Mouse (Mus musculus): Measurements from ENCODE around the gene Zmat5. TPM values are rescaled to one million over a fixed set of nuclear protein-coding genes. Genes with fewer than 3 reads are reported as not detected.

Gene Zmat5
- polyA plus RNA-seq, 1 experiment: 62.6 TPM

GRCm38 (mm10) chr11:4780927-4781326 lies 76.4 kb downstream of the Zmat5 start:
- TF ChIP-seq POLR2A (IDR thresholded peaks at IDR 0.05; ENCODE audit: low read depth, low read length): no peak
- no peak for TF ChIP-seq CTCF (conservative IDR thresholded peaks at IDR 0.05; ENCODE audit: insufficient read depth, insufficient read length, low read depth, low read length)
- H3K4me1 ChIP-seq (ENCODE audit: control insufficient read depth, insufficient read depth, low read length): no peaks in the 10 kb centered on the region
- peaks cover 3% of the 10 kb centered on the region for H3K36me3 ChIP-seq (ENCODE audit: control insufficient read depth, insufficient read depth, low read length)
- DNase-seq: no peak
- no peak overlapping the region for H3K27ac ChIP-seq (ENCODE audit: insufficient read depth, low read depth, low read length)
- no peaks in the 10 kb centered on the region for H3K27me3 ChIP-seq (replicated peaks; ENCODE audit: control insufficient read depth, insufficient read depth, low read length)
- H3K4me3 ChIP-seq (ENCODE audit: insufficient read depth, low read depth, low read length): no peak overlapping the region
- WGBS: 67% methylated on average over 3 of the region's 3 CpGs

- TF ChIP-seq CTCF (conservative IDR thresholded peaks at IDR 0.05; ENCODE audit: insufficient read depth, insufficient read length, low read depth, low read length) (no peak), POLR2A (IDR thresholded peaks at IDR 0.05; ENCODE audit: low read depth, low read length) (no peak)
- no peak for DNase-seq
- 85% methylated on average over 3 of the region's 3 CpGs for WGBS
- H3K36me3 ChIP-seq (ENCODE audit: control insufficient read depth, insufficient read depth, low read length): peaks cover 4% of the 10 kb centered on the region
- no peaks in the 10 kb centered on the region for H3K4me1 ChIP-seq (ENCODE audit: control insufficient read depth, insufficient read depth, low read length)
- no peak overlapping the region for H3K27ac ChIP-seq (ENCODE audit: insufficient read depth, low read depth, low read length)
- no peak overlapping the region for H3K4me3 ChIP-seq (ENCODE audit: insufficient read depth, low read depth, low read length)
- H3K27me3 ChIP-seq (replicated peaks; ENCODE audit: control insufficient read depth, insufficient read depth, low read length): no peaks in the 10 kb centered on the region
These were observed 78.6 kb downstream of the Zmat5 start for GRCm38 (mm10) chr11:4783116-4783515.

GRCm38 (mm10) chr11:4784629-4785142 lies 80.2 kb downstream of the Zmat5 start:
- Histone ChIP-seq H3K4me3 (ENCODE audit: insufficient read depth, low read depth, low read length) (no peak overlapping the region), H3K27me3 (replicated peaks; ENCODE audit: control insufficient read depth, insufficient read depth, low read length) (no peaks in the 10 kb centered on the region), H3K36me3 (ENCODE audit: control insufficient read depth, insufficient read depth, low read length) (peaks cover 4% of the 10 kb centered on the region), H3K4me1 (ENCODE audit: control insufficient read depth, insufficient read depth, low read length) (no peaks in the 10 kb centered on the region), H3K27ac (ENCODE audit: insufficient read depth, low read depth, low read length) (no peak overlapping the region)
- TF ChIP-seq CTCF (conservative IDR thresholded peaks at IDR 0.05; ENCODE audit: insufficient read depth, insufficient read length, low read depth, low read length) (no peak), POLR2A (IDR thresholded peaks at IDR 0.05; ENCODE audit: low read depth, low read length) (no peak)
- peak; percentile 10 for DNase-seq
- 60% methylated on average over 5 of the region's 5 CpGs for WGBS

Other genes starting within 250 kb of the Zmat5 start
- 30.4 and 31.8 TPM in 2 replicates for gene Mtmr3, start 109.8 kb upstream of the Zmat5 start, polyA plus RNA-seq (2012; rRNA removed)
- not detected in 2 replicates for gene Gm11032, start 84.6 kb upstream of the Zmat5 start, polyA plus RNA-seq (2012; rRNA removed)
- 17.7 and 18.0 TPM in 2 replicates for gene Ascc2, start 66.9 kb upstream of the Zmat5 start, polyA plus RNA-seq (2012; rRNA removed)
- gene Uqcr10, start 336 bp upstream of the Zmat5 start, polyA plus RNA-seq (2012; rRNA removed): 2,120 and 2,704 TPM in 2 replicates
- not detected in 2 replicates for gene Cabp7, start 42.1 kb downstream of the Zmat5 start, polyA plus RNA-seq (2012; rRNA removed)
- gene Nf2, start 144.9 kb downstream of the Zmat5 start, polyA plus RNA-seq (2012; rRNA removed): 54.0 and 54.4 TPM in 2 replicates
- 140 and 164 TPM in 2 replicates for gene Nipsnap1, start 169.3 kb downstream of the Zmat5 start, polyA plus RNA-seq (2012; rRNA removed)
- 16.6 and 17.7 TPM in 2 replicates for gene Thoc5, start 190.6 kb downstream of the Zmat5 start, polyA plus RNA-seq (2012; rRNA removed)
- 0.05 and 0.30 TPM in 2 replicates for gene Nefh, start 243.4 kb downstream of the Zmat5 start, polyA plus RNA-seq (2012; rRNA removed)

All from kidney, adult 2 months (tissue).